Mouse (Mus musculus) layer of hippocampus, adult 2 months (tissue): ENCODE results near the gene Tbc1d1. TPM values are rescaled to one million over a fixed set of nuclear protein-coding genes. Genes with fewer than 3 reads are reported as not detected.

ENCODE experiments used
- DNase-seq, 2 experiments: peaks; one replicate each; pipeline ENCODE4 v3.0.0; 2022; ENCODE audit warnings: low spot score in 2 of 2
- H3K27ac ChIP-seq: fragments of 200-600 bp; 2 replicates; pipeline ENCODE4 v1.8.1; 2022
- H3K4me3 ChIP-seq: fragments of 200-600 bp; 2 replicates; pipeline ENCODE4 v1.8.1; 2022; ENCODE audit warnings: mild to moderate bottlenecking
- CTCF ChIP-seq: fragments of 200-600 bp; conservative IDR thresholded peaks from 2 replicates; pipeline ENCODE4 v1.8.1; 2022; ENCODE audit warnings: antibody characterized with exemption, mild to moderate bottlenecking, moderate library complexity
- total RNA-seq, 2 experiments: library from RNA; stranded (reverse); gene quantifications; 2 replicates each; pipeline ENCODE4 v1.2.3; 2021

Gene Tbc1d1
- total RNA-seq, 2 experiments from 2014 or later = 26.6 to 33.2 TPM

GRCm38 (mm10) chr5:64149184-64150127 lies 6.6 kb upstream of the Tbc1d1 start:
- no peak for TF ChIP-seq CTCF
- H3K27ac ChIP-seq = no peak overlapping the region

GRCm38 (mm10) chr5:64153319-64153718 lies 2.8 kb upstream of the Tbc1d1 start:
- H3K27ac ChIP-seq = no peak overlapping the region
- DNase-seq = no peak
- no peak for TF ChIP-seq CTCF

More at GRCm38 (mm10) chr5:64149184-64150127, 6.6 kb upstream of the Tbc1d1 start:
- no peak overlapping the region for H3K4me3 ChIP-seq
- no peak for DNase-seq

GRCm38 (mm10) chr5:64156579-64156978 lies 474 bp downstream of the Tbc1d1 start:
- Histone ChIP-seq H3K27ac (no peak overlapping the region), H3K4me3 (no peak overlapping the region)
- DNase-seq = no peak
- no peak for TF ChIP-seq CTCF

More at GRCm38 (mm10) chr5:64153319-64153718, 2.8 kb upstream of the Tbc1d1 start:
- no peak overlapping the region for H3K4me3 ChIP-seq

GRCm38 (mm10) chr5:64157926-64158325 lies 1.8 kb downstream of the Tbc1d1 start:
- Histone ChIP-seq H3K4me3 (no peak overlapping the region), H3K27ac (no peak overlapping the region)
- TF ChIP-seq CTCF = no peak
- no peak for DNase-seq

- H3K4me3 ChIP-seq = peak overlapping the region; percentile 26; the same call in 1 of the 2 replicates
- TF ChIP-seq CTCF = no peak
- DNase-seq = no peak
- no peak overlapping the region for H3K27ac ChIP-seq
These were observed 2.4 kb downstream of the Tbc1d1 start for GRCm38 (mm10) chr5:64158501-64158900.

- H3K27ac ChIP-seq = peak overlapping the region; percentile 92
- DNase-seq = peak; percentile 42 to 50
- no peak for TF ChIP-seq CTCF
- H3K4me3 ChIP-seq = peak overlapping the region; percentile 91
These were observed 3.1 kb downstream of the Tbc1d1 start for GRCm38 (mm10) chr5:64159065-64159780.

GRCm38 (mm10) chr5:64159781-64160704 lies 3.9 kb downstream of the Tbc1d1 start:
- peak overlapping the region; percentile 92 for H3K27ac ChIP-seq
- peak overlapping the region; percentile 91 for H3K4me3 ChIP-seq
- peak; percentile 59 for TF ChIP-seq CTCF
- DNase-seq = peak; percentile 66 to 70

GRCm38 (mm10) chr5:64160705-64161391 lies 4.7 kb downstream of the Tbc1d1 start:
- no peak for TF ChIP-seq CTCF
- Histone ChIP-seq H3K27ac (peak overlapping the region; percentile 92; the same call in 1 of the 2 replicates), H3K4me3 (peak overlapping the region; percentile 91)
- DNase-seq = no peak

- TF ChIP-seq CTCF = no peak
- Histone ChIP-seq H3K27ac (no peak overlapping the region), H3K4me3 (no peak overlapping the region; the same call in 1 of the 2 replicates)
- no peak for DNase-seq
These were observed 5.8 kb downstream of the Tbc1d1 start for GRCm38 (mm10) chr5:64161917-64162316.

GRCm38 (mm10) chr5:64162582-64162981 lies 6.5 kb downstream of the Tbc1d1 start:
- H3K4me3 ChIP-seq = no peak overlapping the region
- no peak for TF ChIP-seq CTCF
- DNase-seq = no peak
- no peak overlapping the region for H3K27ac ChIP-seq

- Histone ChIP-seq H3K27ac (no peak overlapping the region), H3K4me3 (no peak overlapping the region)
- no peak for DNase-seq
- no peak for TF ChIP-seq CTCF
These were observed 8.3 kb downstream of the Tbc1d1 start for GRCm38 (mm10) chr5:64164414-64164813.
